Mouse (Mus musculus) hindbrain, embryonic 10.5 days (tissue): Measurements from ENCODE around the gene Sgca. TPM values are rescaled to one million over a fixed set of nuclear protein-coding genes. Genes with fewer than 3 reads are reported as not detected.
A peak's percentile ranks its signal among the peaks of the same experiment; 100 is the strongest.
"Not testable (repeated sequence)": the region's sequence is repeated elsewhere in the genome, so short reads cannot be mapped to it uniquely, and the experiment has no call there.

ENCODE experiments used
- DNase-seq: peaks from one replicate; pipeline ENCODE4 v3.0.0-alpha.2; 2017; ENCODE audit warnings: low spot score
- H3K27ac ChIP-seq: fragments of 300-500 bp; sonication (generic); 2 replicates; pipeline ENCODE4 v1.5.1; 2016; ENCODE audit warnings: mild to moderate bottlenecking, moderate library complexity
- H3K27me3 ChIP-seq: fragments of 300-500 bp; sonication (generic); 2 replicates; pipeline ENCODE4 v1.6.1; 2016; ENCODE audit warnings: mild to moderate bottlenecking; ENCODE audit not compliant: poor library complexity, insufficient read depth, severe bottlenecking
- H3K36me3 ChIP-seq: fragments of 300-500 bp; sonication (generic); 2 replicates; pipeline ENCODE4 v1.6.1; 2016; ENCODE audit warnings: mild to moderate bottlenecking, moderate library complexity
- H3K4me1 ChIP-seq: fragments of 300-500 bp; sonication (generic); replicated peaks from 2 replicates; pipeline ENCODE4 v1.6.1; 2016; ENCODE audit warnings: mild to moderate bottlenecking
- H3K4me3 ChIP-seq: fragments of 300-500 bp; sonication (generic); 2 replicates; pipeline ENCODE4 v1.5.1; 2016; ENCODE audit warnings: mild to moderate bottlenecking, moderate library complexity
- H3K9me3 ChIP-seq: fragments of 300-500 bp; sonication (generic); 2 replicates; pipeline ENCODE4 v1.6.1; 2016; ENCODE audit warnings: mild to moderate bottlenecking, moderate library complexity
- WGBS: fragments of 180-500 bp; shearing (Covaris S2); methylation state at CpG from one replicate; pipeline ENCODE4 v1.1.7; 2016; 5-methylcytosine and 5-hydroxymethylcytosine counted together
- polyA plus RNA-seq: library from polyadenylated mRNA; unstranded; fragments of >200 nt; fragmentation: Nextera tagmentation; extraction: Ambion mirVana; gene quantifications from 2 replicates; pipeline ENCODE4 v1.2.1, GENCODE M21; 2016

Sgca gene
- polyA plus RNA-seq, 1 experiment from 2014 or later = 0.10 TPM

GRCm38 (mm10) chr11:94971895-94972615 lies 4.1 kb downstream of the Sgca start:
- Histone ChIP-seq H3K27me3 (peaks cover 23% of the 10 kb centered on the region), H3K36me3 (no peaks in the 10 kb centered on the region), H3K9me3 (no peaks in the 10 kb centered on the region), H3K4me1 (peaks cover 23% of the 10 kb centered on the region), H3K4me3 (no peak overlapping the region), H3K27ac (no peak overlapping the region)
- 70% methylated on average over 16 of the region's 16 CpGs for WGBS
- no peak for DNase-seq

GRCm38 (mm10) chr11:94970210-94970943 lies 5.8 kb downstream of the Sgca start:
- DNase-seq = peak; percentile 72
- H3K4me3 ChIP-seq = no peak overlapping the region
- H3K4me1 ChIP-seq = peaks cover 23% of the 10 kb centered on the region
- no peaks in the 10 kb centered on the region for H3K9me3 ChIP-seq
- H3K27ac ChIP-seq = no peak overlapping the region
- H3K36me3 ChIP-seq = no peaks in the 10 kb centered on the region
- 61% methylated on average over 15 of the region's 15 CpGs for WGBS
- H3K27me3 ChIP-seq = peaks cover 17% of the 10 kb centered on the region

- 89% methylated on average over 4 of the region's 4 CpGs for WGBS
- not testable (repeated sequence) for H3K4me3 ChIP-seq, H3K9me3 ChIP-seq, H3K36me3 ChIP-seq, H3K27ac ChIP-seq, DNase-seq
- H3K27me3 ChIP-seq = peaks cover 17% of the 10 kb centered on the region
- peaks cover 23% of the 10 kb centered on the region for H3K4me1 ChIP-seq
These were observed 6.4 kb downstream of the Sgca start for GRCm38 (mm10) chr11:94969709-94970108.

- H3K27me3 ChIP-seq = peaks cover 17% of the 10 kb centered on the region
- H3K4me3 ChIP-seq = no peak overlapping the region
- WGBS = 87% methylated on average over 7 of the region's 7 CpGs
- H3K36me3 ChIP-seq = no peaks in the 10 kb centered on the region
- H3K4me1 ChIP-seq = peaks cover 15% of the 10 kb centered on the region
- no peaks in the 10 kb centered on the region for H3K9me3 ChIP-seq
- DNase-seq = no peak
- no peak overlapping the region for H3K27ac ChIP-seq
These were observed 7.9 kb downstream of the Sgca start for GRCm38 (mm10) chr11:94968187-94968586.

GRCm38 (mm10) chr11:94967419-94967818 lies 8.7 kb downstream of the Sgca start, which contains the start of gene Hils1:
TSS of gene Hils1 (plus strand) at chr11:94967593.
- no peaks in the 10 kb centered on the region for H3K9me3 ChIP-seq
- H3K36me3 ChIP-seq = no peaks in the 10 kb centered on the region
- H3K4me3 ChIP-seq = no peak within 1 kb of the TSS
- DNase-seq = no peak
- H3K4me1 ChIP-seq = peaks cover 15% of the 10 kb centered on the region
- H3K27me3 ChIP-seq = peaks cover 17% of the 10 kb centered on the region
- H3K27ac ChIP-seq = no peak within 1 kb of the TSS
- 50% methylated on average over 4 of the region's 4 CpGs for WGBS

- 77% methylated on average over 5 of the region's 5 CpGs for WGBS
- no peak for DNase-seq
- no peaks in the 10 kb centered on the region for H3K36me3 ChIP-seq
- H3K4me1 ChIP-seq = peaks cover 20% of the 10 kb centered on the region
- H3K4me3 ChIP-seq = no peak overlapping the region
- no peaks in the 10 kb centered on the region for H3K9me3 ChIP-seq
- no peaks in the 10 kb centered on the region; the same call in 1 of the 2 replicates for H3K27me3 ChIP-seq
- no peak overlapping the region for H3K27ac ChIP-seq
These were observed 13.5 kb downstream of the Sgca start for GRCm38 (mm10) chr11:94962534-94963101.

GRCm38 (mm10) chr11:94958065-94958858 lies 17.9 kb downstream of the Sgca start:
- no peak for DNase-seq
- H3K4me1 ChIP-seq = peaks cover 47% of the 10 kb centered on the region
- H3K36me3 ChIP-seq = no peaks in the 10 kb centered on the region
- no peaks in the 10 kb centered on the region for H3K9me3 ChIP-seq
- H3K27me3 ChIP-seq = peaks cover 15% of the 10 kb centered on the region; the same call in 1 of the 2 replicates
- WGBS = 30% methylated on average over 8 of the region's 8 CpGs
- H3K27ac ChIP-seq = peak overlapping the region; percentile 25; the same call in 1 of the 2 replicates
- no peak overlapping the region for H3K4me3 ChIP-seq

- DNase-seq = no peak
- H3K9me3 ChIP-seq = no peaks in the 10 kb centered on the region
- no peak overlapping the region for H3K4me3 ChIP-seq
- H3K27me3 ChIP-seq = peaks cover 17% of the 10 kb centered on the region; the same call in 1 of the 2 replicates
- peak overlapping the region; percentile 25; the same call in 1 of the 2 replicates for H3K27ac ChIP-seq
- H3K4me1 ChIP-seq = peaks cover 48% of the 10 kb centered on the region
- H3K36me3 ChIP-seq = no peaks in the 10 kb centered on the region
- 89% methylated on average over 9 of the region's 9 CpGs for WGBS
These were observed 18.4 kb downstream of the Sgca start for GRCm38 (mm10) chr11:94957693-94958064.

- H3K4me1 ChIP-seq = peaks cover 51% of the 10 kb centered on the region
- DNase-seq = no peak
- 73% methylated on average over 9 of the region's 9 CpGs for WGBS
- H3K27me3 ChIP-seq = peaks cover 17% of the 10 kb centered on the region; the same call in 1 of the 2 replicates
- H3K4me3 ChIP-seq = no peak overlapping the region
- H3K36me3 ChIP-seq = peaks cover 10% of the 10 kb centered on the region
- H3K9me3 ChIP-seq = peaks cover 11% of the 10 kb centered on the region; the same call in 1 of the 2 replicates
- peak overlapping the region; percentile 41 for H3K27ac ChIP-seq
These were observed 21.0 kb downstream of the Sgca start for GRCm38 (mm10) chr11:94955103-94955502.

GRCm38 (mm10) chr11:94952169-94952568 lies 24.0 kb downstream of the Sgca start:
- H3K4me1 ChIP-seq = peaks cover 58% of the 10 kb centered on the region
- peak overlapping the region; percentile 33 for H3K4me3 ChIP-seq
- H3K27me3 ChIP-seq = peaks cover 22% of the 10 kb centered on the region; the same call in 1 of the 2 replicates
- WGBS = 12% methylated on average over 6 of the region's 6 CpGs
- peak; percentile 62 for DNase-seq
- H3K36me3 ChIP-seq = peaks cover 16% of the 10 kb centered on the region
- peak overlapping the region; percentile 88 for H3K27ac ChIP-seq
- peaks cover 11% of the 10 kb centered on the region; the same call in 1 of the 2 replicates for H3K9me3 ChIP-seq

GRCm38 (mm10) chr11:94945236-94945635 lies 30.9 kb downstream of the Sgca start:
- H3K27ac ChIP-seq = no peak overlapping the region
- no peak overlapping the region for H3K4me3 ChIP-seq
- H3K36me3 ChIP-seq = peaks cover 10% of the 10 kb centered on the region; the same call in 1 of the 2 replicates
- no peak for DNase-seq
- H3K9me3 ChIP-seq = peaks cover 2% of the 10 kb centered on the region; the same call in 1 of the 2 replicates
- 89% methylated on average over 12 of the region's 12 CpGs for WGBS
- H3K27me3 ChIP-seq = peaks cover 56% of the 10 kb centered on the region
- H3K4me1 ChIP-seq = peaks cover 35% of the 10 kb centered on the region

GRCm38 (mm10) chr11:94944295-94944694 lies 31.8 kb downstream of the Sgca start:
- DNase-seq = no peak
- Histone ChIP-seq H3K36me3 (0 out of 2 replicates have a peak, but pooled peaks cover 4% of the 10 kb centered on the region), H3K4me1 (peaks cover 33% of the 10 kb centered on the region), H3K9me3 (no peaks in the 10 kb centered on the region), H3K27me3 (peaks cover 64% of the 10 kb centered on the region), H3K4me3 (no peak overlapping the region), H3K27ac (peak overlapping the region; percentile 45; the same call in 1 of the 2 replicates)
- 16% methylated on average over 8 of the region's 8 CpGs for WGBS
